Mouse (Mus musculus) right cerebral cortex, postnatal 10 days (tissue): ENCODE measurements around the gene Cdk11b.
A peak's percentile ranks its signal among the peaks of the same experiment; 100 is the strongest.
"Not testable (repeated sequence)": the region's sequence is repeated elsewhere in the genome, so short reads cannot be mapped to it uniquely, and the experiment has no call there.

ENCODE experiments used
- DNase-seq, 2 experiments: peaks; one replicate each; pipeline ENCODE4 v3.0.0; 2021; ENCODE audit warnings: low spot score in 2 of 2

The Cdk11b gene

GRCm38 (mm10) chr4:155605132-155605531 lies 19.5 kb upstream of the Cdk11b start:
- DNase-seq = no peak

GRCm38 (mm10) chr4:155606825-155607224 lies 17.8 kb upstream of the Cdk11b start:
- no peak for DNase-seq

GRCm38 (mm10) chr4:155611860-155612259 lies 12.8 kb upstream of the Cdk11b start:
- no peak for DNase-seq

GRCm38 (mm10) chr4:155613264-155613663 lies 11.4 kb upstream of the Cdk11b start:
- DNase-seq = no peak

- DNase-seq = no peak
Measured at GRCm38 (mm10) chr4:155618321-155618720, 6.3 kb upstream of the Cdk11b start.

- no peak for DNase-seq
Measured at GRCm38 (mm10) chr4:155630267-155630666, 5.6 kb downstream of the Cdk11b start.

- no peak for DNase-seq
Measured at GRCm38 (mm10) chr4:155635766-155636499, 11.3 kb downstream of the Cdk11b start.

- DNase-seq = no peak
Measured at GRCm38 (mm10) chr4:155643531-155643930, 18.9 kb downstream of the Cdk11b start.

- not testable (repeated sequence) for DNase-seq
Measured at GRCm38 (mm10) chr4:155645308-155645707, 20.7 kb downstream of the Cdk11b start, which contains the start of gene Gm10563. Gene Gm10563, minus strand, starts transcription at chr4:155645408.

- DNase-seq = no peak
Measured at GRCm38 (mm10) chr4:155645721-155646120, 21.1 kb downstream of the Cdk11b start.

GRCm38 (mm10) chr4:155649355-155649754 lies 24.7 kb downstream of the Cdk11b start:
- no peak for DNase-seq

- DNase-seq = no peak
Measured at GRCm38 (mm10) chr4:155651553-155652269, 27.1 kb downstream of the Cdk11b start.

- DNase-seq = no peak
Measured at GRCm38 (mm10) chr4:155652283-155653085, 27.8 kb downstream of the Cdk11b start.

GRCm38 (mm10) chr4:155653086-155653450 lies 28.4 kb downstream of the Cdk11b start, which contains the start of gene Mmp23:
Gene Mmp23, minus strand, starts transcription at chr4:155653384.
- peak in 1 of 2 experiments; percentile 56 for DNase-seq

GRCm38 (mm10) chr4:155653451-155654182 lies 29.0 kb downstream of the Cdk11b start:
- no peak for DNase-seq

GRCm38 (mm10) chr4:155654183-155654455 lies 29.5 kb downstream of the Cdk11b start:
- DNase-seq = no peak

- DNase-seq = no peak
Measured at GRCm38 (mm10) chr4:155654456-155655298, 30.0 kb downstream of the Cdk11b start.

GRCm38 (mm10) chr4:155656214-155656751 lies 31.6 kb downstream of the Cdk11b start:
- DNase-seq = no peak

GRCm38 (mm10) chr4:155658961-155659360 lies 34.3 kb downstream of the Cdk11b start:
- DNase-seq = no peak

- no peak for DNase-seq
Measured at GRCm38 (mm10) chr4:155660641-155661040, 36.0 kb downstream of the Cdk11b start.

- DNase-seq = no peak
Measured at GRCm38 (mm10) chr4:155666903-155667302, 42.2 kb downstream of the Cdk11b start.
